Mouse (Mus musculus): ENCODE measurements around the gene Vmn1r71.
"Not testable (repeated sequence)": the region's sequence is repeated elsewhere in the genome, so short reads cannot be mapped to it uniquely, and the experiment has no call there.

Vmn1r71 gene

DNA sequence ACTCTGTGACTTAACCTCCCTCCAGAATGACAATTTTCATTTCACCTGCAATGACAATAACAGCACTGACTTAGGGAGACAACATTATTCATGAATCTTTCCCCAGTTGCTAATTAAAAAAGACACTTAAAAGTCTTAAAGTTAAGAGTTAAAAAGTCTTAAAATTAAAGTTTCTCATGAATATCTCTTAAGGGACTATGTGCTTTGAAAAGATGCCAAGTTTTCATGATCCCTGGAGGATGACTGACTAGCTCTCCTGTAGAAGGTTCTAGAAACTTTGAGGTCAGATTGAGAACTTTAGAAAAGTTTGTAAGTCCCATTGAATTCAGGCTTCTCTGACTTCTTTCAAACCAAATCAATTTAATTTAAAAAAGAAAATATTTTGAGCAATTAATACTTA is at the start of gene Vmn1r71:
Gene Vmn1r71 (minus strand): TSS at position 101 of the 400 bp plus-strand sequence.
- DNase-seq (ENCODE audit: low spot score): no peak

DNA sequence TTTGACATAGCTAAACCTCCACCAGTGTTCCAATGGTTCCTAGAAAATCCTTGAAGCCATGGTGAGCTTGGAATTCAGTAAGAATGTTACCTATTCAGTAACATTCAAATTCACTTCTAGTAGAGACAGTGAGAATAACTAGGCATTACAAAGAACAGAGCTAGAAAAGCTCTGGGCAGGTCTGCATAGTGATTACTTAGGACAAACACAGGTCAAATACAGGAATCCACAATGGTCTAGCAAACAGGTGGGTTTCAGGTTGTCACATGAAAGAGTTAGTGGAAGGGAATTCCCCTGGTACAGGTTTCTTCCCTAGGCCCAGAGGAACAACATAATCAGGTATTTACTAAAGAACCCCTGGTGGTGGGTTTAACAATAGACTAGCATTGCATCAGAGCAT is 3.4 kb upstream of the Vmn1r71 start:
- DNase-seq (ENCODE audit: low spot score): not testable (repeated sequence)
